Mouse (Mus musculus): ENCODE data around the gene Cyfip2.
A peak's percentile ranks its signal among the peaks of the same experiment; 100 is the strongest.
"Not testable (repeated sequence)": the region's sequence is repeated elsewhere in the genome, so short reads cannot be mapped to it uniquely, and the experiment has no call there.

Cyfip2 gene

GRCm38 (mm10) chr11:46230184-46230583 is 82.5 kb downstream of the Cyfip2 start:
- no peak for DNase-seq

GRCm38 (mm10) chr11:46225345-46225744 is 87.3 kb downstream of the Cyfip2 start:
- no peak for DNase-seq

DNA sequence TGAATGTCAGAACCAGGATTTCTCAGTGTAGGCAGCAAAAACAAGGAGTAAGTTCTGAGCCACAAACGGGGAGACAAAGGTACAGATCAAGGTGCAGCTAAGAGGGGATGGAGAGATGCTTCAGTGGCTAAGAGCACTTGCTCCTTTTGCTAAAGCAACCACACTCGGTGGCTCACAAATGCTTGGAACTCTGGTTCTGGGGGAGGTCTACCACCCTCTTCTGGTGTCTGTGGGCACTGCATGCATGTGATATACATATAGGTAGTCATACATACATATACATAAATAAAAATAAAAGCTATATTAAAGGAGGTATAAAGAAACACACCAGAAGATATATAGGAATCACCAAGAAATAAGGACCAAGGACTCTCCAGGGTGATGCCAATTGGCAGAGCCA is 89.1 kb downstream of the Cyfip2 start:
- DNase-seq: no peak

GRCm38 (mm10) chr11:46220211-46220610 is 92.4 kb downstream of the Cyfip2 start:
- no peak for DNase-seq

DNA sequence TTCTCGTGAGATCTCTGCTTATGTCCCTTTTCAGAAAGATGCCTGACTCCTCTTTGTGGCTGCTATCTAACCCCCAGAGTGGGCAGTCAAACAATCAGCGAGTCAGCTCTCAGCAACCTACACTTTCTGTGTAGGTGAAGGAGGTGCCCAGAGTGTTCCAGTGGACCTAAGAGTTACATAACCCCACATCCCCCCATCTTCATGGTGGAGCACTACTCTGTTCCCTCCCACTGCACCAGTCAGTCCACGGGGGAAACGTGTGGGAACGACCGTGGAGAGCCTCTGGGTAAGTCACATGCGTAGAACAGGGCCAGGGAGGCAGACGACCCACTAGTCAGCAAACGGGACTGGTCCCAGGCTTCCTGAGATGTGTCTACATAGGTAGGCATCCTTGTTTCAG is 93.3 kb downstream of the Cyfip2 start:
- no peak for DNase-seq

- no peak for DNase-seq
These were observed 94.1 kb downstream of the Cyfip2 start for GRCm38 (mm10) chr11:46218584-46218983.

DNA sequence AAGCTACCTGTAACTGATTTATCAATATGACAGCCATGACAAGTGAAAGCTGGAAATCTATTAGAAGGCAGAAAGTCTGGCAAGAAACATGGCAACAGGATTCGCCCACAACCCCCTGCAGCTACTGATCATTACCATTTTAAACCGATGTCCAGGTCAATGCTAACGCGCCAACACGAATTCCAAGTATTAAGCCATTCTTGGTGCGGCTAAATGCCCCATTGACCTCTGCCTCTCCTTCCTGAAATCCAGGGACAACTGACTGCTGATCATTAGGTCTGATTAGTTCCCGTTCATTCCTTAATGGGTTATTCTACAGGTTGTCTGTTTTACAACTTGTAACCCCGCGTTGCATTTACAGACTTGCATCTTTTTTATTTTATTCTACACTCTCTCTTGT is 95.0 kb downstream of the Cyfip2 start:
- no peak for DNase-seq

DNA sequence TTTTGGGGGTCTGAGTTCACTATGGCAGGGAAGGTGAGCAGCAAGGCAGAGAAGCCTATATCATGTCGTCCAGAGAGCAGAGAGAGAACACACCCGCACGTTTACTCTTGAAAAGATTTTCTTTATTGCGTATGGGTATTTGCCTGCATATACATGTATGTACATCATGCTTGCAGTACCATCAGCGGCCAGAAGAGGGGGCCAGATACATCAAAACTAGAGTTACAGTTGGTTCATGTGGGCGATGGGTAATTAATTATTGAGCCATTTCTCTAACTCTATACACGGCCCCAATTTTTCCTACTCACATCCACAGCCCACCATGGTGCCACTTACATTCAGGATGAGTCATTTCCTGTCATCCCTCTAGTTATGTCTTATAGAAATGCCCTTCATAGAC is 96.0 kb downstream of the Cyfip2 start:
- DNase-seq: peak; percentile 57 to 77

DNA sequence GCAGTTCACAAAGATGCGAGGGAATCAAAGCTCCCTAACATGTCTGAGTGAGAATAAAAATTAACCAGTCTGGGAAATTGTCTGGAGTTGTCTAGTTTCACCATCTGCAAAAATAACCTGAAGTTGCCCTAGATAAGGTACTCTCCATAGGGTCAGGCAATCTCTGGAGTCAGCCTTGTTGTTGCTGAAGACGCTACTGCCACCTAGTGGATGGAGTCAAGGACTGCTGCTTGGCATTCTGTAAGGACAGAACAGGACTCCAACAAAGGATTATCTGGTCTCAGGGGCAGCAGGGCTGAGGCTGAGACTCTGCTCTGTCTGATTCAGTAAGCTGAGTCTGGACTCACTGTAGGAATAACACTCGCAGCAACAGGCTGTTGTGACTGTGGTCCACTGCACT is 97.3 kb downstream of the Cyfip2 start:
- DNase-seq: peak; percentile 77 to 79

DNA sequence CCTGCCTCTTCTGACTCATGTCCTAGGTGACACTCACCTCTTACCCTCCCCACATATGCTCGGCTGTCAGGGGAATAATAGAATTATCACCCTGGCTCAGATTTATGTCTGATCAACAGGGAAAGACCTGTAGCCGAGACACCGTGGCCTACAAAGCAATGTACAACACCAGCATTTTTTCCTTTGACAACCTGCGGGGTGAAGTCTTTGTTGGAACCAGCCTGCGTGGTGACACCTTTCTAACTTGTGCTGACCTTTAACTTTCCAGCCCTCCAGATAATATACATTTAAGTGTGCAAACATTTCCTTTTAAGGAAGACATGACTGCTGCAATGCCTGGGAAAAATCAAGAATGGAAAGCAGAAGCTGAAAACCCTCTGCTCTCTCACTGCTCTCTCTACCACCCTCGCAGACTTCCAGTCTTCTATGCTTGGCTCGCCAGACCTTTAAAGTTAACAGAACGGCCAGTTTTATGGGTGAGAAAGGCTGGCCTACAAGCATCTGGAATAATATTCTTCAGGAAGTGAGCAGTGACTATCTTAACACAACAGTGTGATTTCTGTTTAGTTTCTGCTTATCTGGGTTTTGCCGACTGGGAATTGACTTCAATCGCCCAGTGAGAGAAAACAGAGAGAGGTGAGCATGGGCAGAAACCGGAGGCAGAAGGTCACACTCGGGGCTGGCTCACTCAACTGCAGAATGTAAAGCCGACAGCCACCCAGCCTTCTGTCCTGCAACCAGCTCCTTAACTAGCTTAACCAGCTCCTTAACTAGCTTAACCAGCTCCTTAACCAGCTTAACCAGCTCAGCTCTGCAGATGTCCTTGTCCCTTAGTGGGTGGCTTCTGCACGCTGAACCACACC is 98.1 kb downstream of the Cyfip2 start:
- no peak for DNase-seq

GRCm38 (mm10) chr11:46213844-46214243 is 98.8 kb downstream of the Cyfip2 start:
- no peak for DNase-seq

GRCm38 (mm10) chr11:46211858-46212257 is 100.8 kb downstream of the Cyfip2 start:
- DNase-seq: no peak

DNA sequence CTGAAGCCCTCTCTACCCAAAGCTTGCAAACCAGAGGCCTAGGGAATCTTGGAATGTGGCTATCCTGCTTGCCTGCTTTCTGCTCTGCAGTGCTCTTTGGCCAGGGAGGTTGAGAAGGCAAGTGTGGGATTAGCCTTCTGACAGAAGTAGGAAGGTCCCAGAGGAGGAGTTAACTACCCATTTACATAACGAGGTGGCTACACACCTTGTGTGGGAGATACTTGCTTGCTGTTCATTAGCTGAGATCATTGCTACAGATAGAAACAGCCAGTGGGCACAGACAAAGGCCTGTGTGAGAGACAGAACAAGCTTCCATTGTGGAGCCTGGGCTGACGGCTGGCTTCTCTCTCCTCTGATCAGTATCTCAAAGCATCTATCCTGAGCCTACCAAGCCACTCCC is 102.8 kb downstream of the Cyfip2 start:
- DNase-seq: no peak

- no peak for DNase-seq
These were observed 106.8 kb downstream of the Cyfip2 start for GRCm38 (mm10) chr11:46205639-46206409.

DNA sequence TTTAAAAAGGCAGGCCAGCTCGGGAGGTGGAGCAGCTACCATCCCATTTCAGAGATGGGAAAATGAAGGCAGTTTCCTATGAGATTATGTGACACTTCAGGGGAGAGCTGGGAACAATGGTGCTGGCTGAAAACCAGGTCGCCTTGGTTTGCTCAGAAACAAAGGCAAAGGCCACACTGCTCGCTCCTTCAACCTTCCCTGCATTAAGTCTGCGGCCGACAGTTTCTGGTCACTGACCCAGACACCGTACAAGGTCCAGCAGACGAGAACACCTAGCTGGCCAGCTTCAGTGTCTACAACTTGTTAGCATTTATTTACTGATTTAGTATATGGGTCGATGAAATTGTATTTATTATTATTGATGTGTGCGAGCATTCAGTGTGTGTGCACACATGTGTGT is 107.8 kb downstream of the Cyfip2 start:
- DNase-seq: no peak

- no peak for DNase-seq
These were observed 110.1 kb downstream of the Cyfip2 start for GRCm38 (mm10) chr11:46202547-46202887.

- no peak for DNase-seq
These were observed 110.8 kb downstream of the Cyfip2 start for GRCm38 (mm10) chr11:46201636-46202546.

DNA sequence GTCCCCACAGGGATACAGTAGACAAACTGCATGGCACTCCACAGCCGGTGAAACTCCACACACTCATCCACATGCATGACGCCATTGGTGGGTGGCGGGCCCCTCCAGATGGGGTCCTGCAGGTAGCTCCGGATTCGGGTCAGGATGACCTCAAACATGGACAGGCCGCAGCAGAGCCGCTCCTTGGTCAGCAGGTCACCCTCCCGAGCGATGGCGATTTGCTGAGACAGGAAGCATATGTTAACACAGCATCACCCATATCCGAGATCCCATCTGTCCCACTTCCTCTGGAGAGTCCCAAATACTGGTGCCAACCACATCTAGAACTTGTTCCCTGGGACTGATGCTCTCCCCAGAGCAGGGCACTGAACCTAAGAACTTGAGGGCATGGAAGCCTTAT is 112.0 kb downstream of the Cyfip2 start:
- peak; percentile 24 to 31 for DNase-seq

DNA sequence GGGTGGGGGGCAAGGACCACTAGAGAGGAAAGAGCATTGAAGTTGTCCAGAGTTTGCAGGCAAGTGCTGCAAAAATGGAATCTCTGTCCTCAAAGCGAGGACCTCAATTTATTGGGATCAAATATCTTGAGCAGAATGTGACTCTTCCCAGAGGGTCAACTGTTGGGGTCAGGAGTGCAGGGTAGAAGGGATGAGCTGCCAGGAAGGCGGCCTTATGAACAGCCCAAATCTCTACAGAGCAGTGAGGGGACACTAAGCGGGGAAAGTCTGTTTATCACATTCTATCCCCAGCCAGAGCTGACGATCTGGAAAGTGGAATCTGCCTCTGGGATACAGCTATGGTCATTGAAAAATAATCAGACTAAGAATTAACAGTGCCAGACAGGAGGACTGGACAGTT is 118.5 kb downstream of the Cyfip2 start:
- no peak for DNase-seq

GRCm38 (mm10) chr11:46188283-46188682 is 124.4 kb downstream of the Cyfip2 start:
- DNase-seq: no peak

DNA sequence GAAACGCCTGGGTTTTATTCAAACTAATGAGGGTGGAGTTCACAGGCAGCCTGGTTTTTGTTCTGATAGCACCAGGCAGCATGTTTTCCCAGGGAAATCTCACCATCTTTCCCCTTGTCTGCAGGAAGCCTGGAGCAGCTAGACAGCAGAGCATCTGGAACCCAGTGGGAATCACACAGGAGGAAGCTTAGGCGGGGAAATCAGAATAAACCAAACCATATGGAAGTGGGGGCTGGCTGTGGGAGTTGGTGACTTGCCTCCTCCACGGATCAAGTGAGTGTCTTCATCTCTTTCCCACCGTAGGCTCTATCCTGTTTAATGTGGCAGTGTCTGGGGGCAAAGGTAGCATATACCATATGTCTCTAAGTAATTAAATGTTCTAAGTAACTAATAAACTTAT is 127.2 kb downstream of the Cyfip2 start:
- peak in 1 of 2 experiments; percentile 31 for DNase-seq

GRCm38 (mm10) chr11:46184946-46185345 is 127.7 kb downstream of the Cyfip2 start:
- no peak for DNase-seq

DNA sequence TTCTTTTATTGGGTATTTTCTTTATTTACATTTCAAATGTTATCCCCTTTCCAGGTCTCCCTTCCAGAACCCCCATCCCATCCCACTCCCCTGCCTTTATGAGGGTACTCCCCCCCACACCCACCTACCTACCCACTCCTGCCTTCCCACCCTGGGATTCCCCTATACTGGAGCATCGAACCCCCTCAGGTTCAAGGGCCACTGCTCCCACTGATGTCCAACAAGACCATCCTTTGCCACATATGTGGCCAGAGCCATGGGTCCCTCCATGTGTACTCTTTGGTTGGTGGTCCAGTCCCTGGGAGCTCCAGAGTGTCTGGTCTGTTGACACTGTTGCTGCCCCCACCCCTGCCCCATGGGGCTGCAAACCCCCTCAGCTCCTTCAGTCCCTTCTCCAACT is 130.6 kb downstream of the Cyfip2 start:
- DNase-seq: not testable (repeated sequence)
